Mouse (Mus musculus): Measurements from ENCODE around the gene Kcnh4. TPM values are rescaled to one million over a fixed set of nuclear protein-coding genes. Genes with fewer than 3 reads are reported as not detected.

The Kcnh4 gene
- polyA plus RNA-seq, 1 experiment = 36.4 TPM

GRCm38 (mm10) chr11:100716649-100717048 is 43.1 kb downstream of the Kcnh4 start:
- DNase-seq (ENCODE audit: low read depth) = no peak
- TF ChIP-seq CTCF (IDR thresholded peaks at IDR 0.05; ENCODE audit: borderline replicate concordance, extremely low read depth, insufficient read depth, insufficient read length) (no peak), POLR2A (IDR thresholded peaks at IDR 0.05; ENCODE audit: borderline replicate concordance, extremely low read depth, insufficient read depth, insufficient read length, poor library complexity, severe bottlenecking) (no peak)

- TF ChIP-seq CTCF (IDR thresholded peaks at IDR 0.05; ENCODE audit: borderline replicate concordance, extremely low read depth, insufficient read depth, insufficient read length) = no peak
- TF ChIP-seq POLR2A (IDR thresholded peaks at IDR 0.05; ENCODE audit: borderline replicate concordance, extremely low read depth, insufficient read depth, insufficient read length, poor library complexity, severe bottlenecking) = no peak
- DNase-seq (ENCODE audit: low read depth) = no peak
Measured at GRCm38 (mm10) chr11:100714948-100715347, 44.8 kb downstream of the Kcnh4 start.

GRCm38 (mm10) chr11:100714534-100714915 is 45.2 kb downstream of the Kcnh4 start:
- DNase-seq (ENCODE audit: low read depth) = peak; percentile 78
- TF ChIP-seq POLR2A (IDR thresholded peaks at IDR 0.05; ENCODE audit: borderline replicate concordance, extremely low read depth, insufficient read depth, insufficient read length, poor library complexity, severe bottlenecking) = no peak
- peak; percentile 83 for TF ChIP-seq CTCF (IDR thresholded peaks at IDR 0.05; ENCODE audit: borderline replicate concordance, extremely low read depth, insufficient read depth, insufficient read length)

GRCm38 (mm10) chr11:100713735-100714533 is 45.8 kb downstream of the Kcnh4 start, which contains the start of gene Hspb9:
Gene Hspb9 (plus strand): TSS chr11:100713850.
- peak; percentile 50 for DNase-seq (ENCODE audit: low read depth)
- no peak for TF ChIP-seq CTCF (IDR thresholded peaks at IDR 0.05; ENCODE audit: borderline replicate concordance, extremely low read depth, insufficient read depth, insufficient read length)
- TF ChIP-seq POLR2A (IDR thresholded peaks at IDR 0.05; ENCODE audit: borderline replicate concordance, extremely low read depth, insufficient read depth, insufficient read length, poor library complexity, severe bottlenecking) = no peak

- TF ChIP-seq POLR2A (IDR thresholded peaks at IDR 0.05; ENCODE audit: borderline replicate concordance, extremely low read depth, insufficient read depth, insufficient read length, poor library complexity, severe bottlenecking) (no peak), CTCF (IDR thresholded peaks at IDR 0.05; ENCODE audit: borderline replicate concordance, extremely low read depth, insufficient read depth, insufficient read length) (no peak)
- no peak for DNase-seq (ENCODE audit: low read depth)
Measured at GRCm38 (mm10) chr11:100713174-100713573, 46.6 kb downstream of the Kcnh4 start.

- peak; percentile 93 for DNase-seq (ENCODE audit: low read depth)
- TF ChIP-seq POLR2A (IDR thresholded peaks at IDR 0.05; ENCODE audit: borderline replicate concordance, extremely low read depth, insufficient read depth, insufficient read length, poor library complexity, severe bottlenecking) = peak; percentile 97
- TF ChIP-seq CTCF (IDR thresholded peaks at IDR 0.05; ENCODE audit: borderline replicate concordance, extremely low read depth, insufficient read depth, insufficient read length) = no peak
Measured at GRCm38 (mm10) chr11:100711783-100712615, 47.7 kb downstream of the Kcnh4 start, which contains the start of gene Kat2a. Gene Kat2a (minus strand): TSS chr11:100712465.

- no peak for DNase-seq (ENCODE audit: low read depth)
- TF ChIP-seq POLR2A (IDR thresholded peaks at IDR 0.05; ENCODE audit: borderline replicate concordance, extremely low read depth, insufficient read depth, insufficient read length, poor library complexity, severe bottlenecking) = no peak
- no peak for TF ChIP-seq CTCF (IDR thresholded peaks at IDR 0.05; ENCODE audit: borderline replicate concordance, extremely low read depth, insufficient read depth, insufficient read length)
Measured at GRCm38 (mm10) chr11:100710977-100711376, 48.8 kb downstream of the Kcnh4 start.

GRCm38 (mm10) chr11:100710528-100710927 is 49.2 kb downstream of the Kcnh4 start:
- DNase-seq (ENCODE audit: low read depth) = no peak
- TF ChIP-seq POLR2A (IDR thresholded peaks at IDR 0.05; ENCODE audit: borderline replicate concordance, extremely low read depth, insufficient read depth, insufficient read length, poor library complexity, severe bottlenecking) (no peak), CTCF (IDR thresholded peaks at IDR 0.05; ENCODE audit: borderline replicate concordance, extremely low read depth, insufficient read depth, insufficient read length) (no peak)

GRCm38 (mm10) chr11:100709201-100709810 is 50.4 kb downstream of the Kcnh4 start:
- TF ChIP-seq POLR2A (IDR thresholded peaks at IDR 0.05; ENCODE audit: borderline replicate concordance, extremely low read depth, insufficient read depth, insufficient read length, poor library complexity, severe bottlenecking) (no peak), CTCF (IDR thresholded peaks at IDR 0.05; ENCODE audit: borderline replicate concordance, extremely low read depth, insufficient read depth, insufficient read length) (no peak)
- DNase-seq (ENCODE audit: low read depth) = no peak

- TF ChIP-seq CTCF (IDR thresholded peaks at IDR 0.05; ENCODE audit: borderline replicate concordance, extremely low read depth, insufficient read depth, insufficient read length) (no peak), POLR2A (IDR thresholded peaks at IDR 0.05; ENCODE audit: borderline replicate concordance, extremely low read depth, insufficient read depth, insufficient read length, poor library complexity, severe bottlenecking) (no peak)
Measured at GRCm38 (mm10) chr11:100705095-100705747, 54.5 kb downstream of the Kcnh4 start.

More at GRCm38 (mm10) chr11:100705095-100705747, 54.5 kb downstream of the Kcnh4 start:
- DNase-seq (ENCODE audit: low read depth) = no peak
